In genomic region chr19:48418356-48418755, GRCm38 (mm10) we compare ENCODE assay signal across 26 mouse cellular contexts.
"Had no signal": no experiment of that assay in that cellular context is flagged by ENCODE, and none has a peak within 500 bp of the region (broad histone marks: within the 10 kb centered on the region; RNA-seq: fewer than 3 reads in every experiment).

No protein-coding gene starts in this region.

- H3K4me1 ChIP-seq: heart, embryonic 10.5 days; hindbrain, embryonic 10.5 days; hindbrain, embryonic 12.5 days; intestine, embryonic 15.5 days; limb, embryonic 13.5 days; limb, embryonic 15.5 days; liver, embryonic 12.5 days had no signal

- H3K27ac ChIP-seq: gastrocnemius, adult 2 months; heart, embryonic 10.5 days; hindbrain, embryonic 10.5 days; hindbrain, embryonic 12.5 days; hindbrain, embryonic 14.5 days; intestine, embryonic 15.5 days; kidney, postnatal 0 days; limb, embryonic 13.5 days; limb, embryonic 15.5 days; liver, embryonic 12.5 days; liver, embryonic 14.5 days had no signal

- ATAC-seq: hindbrain, embryonic 16.5 days; inflammation-experienced regulatory T-cells, adult 6 months; intestine, embryonic 15.5 days; intestine, postnatal 0 days; liver, embryonic 12.5 days had no signal

- DNase-seq: gastrocnemius, adult 2 months; gastrocnemius, postnatal 10 days; gastrocnemius, postnatal 25 days; heart, postnatal 10 days; heart, postnatal 4 days; kidney, adult 18-20 months; kidney, adult 8-10 months; kidney, postnatal 14 days; kidney, postnatal 36 days; layer of hippocampus, adult 9-11 months; layer of hippocampus, postnatal 36 days; left cerebral cortex, postnatal 4 days had no signal

- H3K36me3 ChIP-seq: heart, embryonic 10.5 days; heart, embryonic 12.5 days; hindbrain, embryonic 10.5 days; hindbrain, embryonic 12.5 days; intestine, embryonic 15.5 days; limb, embryonic 13.5 days; limb, embryonic 15.5 days; liver, embryonic 12.5 days had no signal

- H3K4me2 ChIP-seq: heart, embryonic 12.5 days; hindbrain, embryonic 12.5 days; hindbrain, embryonic 14.5 days; intestine, embryonic 15.5 days; limb, embryonic 13.5 days; limb, embryonic 15.5 days; liver, embryonic 12.5 days had no signal

- H3K4me3 ChIP-seq: gastrocnemius, adult 2 months; heart, embryonic 10.5 days; heart, embryonic 12.5 days; hindbrain, embryonic 10.5 days; hindbrain, embryonic 12.5 days; intestine, embryonic 15.5 days; limb, embryonic 13.5 days; limb, embryonic 15.5 days; liver, embryonic 12.5 days had no signal

- H3K9me3 ChIP-seq: heart, embryonic 10.5 days; heart, embryonic 12.5 days; hindbrain, embryonic 10.5 days; hindbrain, embryonic 12.5 days; intestine, embryonic 15.5 days; limb, embryonic 13.5 days; limb, embryonic 15.5 days; liver, embryonic 12.5 days had no signal

- H3K9ac ChIP-seq: heart, embryonic 12.5 days; hindbrain, embryonic 12.5 days; hindbrain, embryonic 14.5 days; intestine, embryonic 15.5 days; limb, embryonic 13.5 days; limb, embryonic 15.5 days; liver, embryonic 12.5 days; liver, embryonic 14.5 days had no signal

- H3K27me3 ChIP-seq: heart, embryonic 12.5 days; hindbrain, embryonic 12.5 days; intestine, embryonic 15.5 days; limb, embryonic 13.5 days; limb, embryonic 15.5 days; liver, embryonic 12.5 days had no signal
